Comparison of ENCODE assay signal across 22 mouse cellular contexts in the genomic region with DNA sequence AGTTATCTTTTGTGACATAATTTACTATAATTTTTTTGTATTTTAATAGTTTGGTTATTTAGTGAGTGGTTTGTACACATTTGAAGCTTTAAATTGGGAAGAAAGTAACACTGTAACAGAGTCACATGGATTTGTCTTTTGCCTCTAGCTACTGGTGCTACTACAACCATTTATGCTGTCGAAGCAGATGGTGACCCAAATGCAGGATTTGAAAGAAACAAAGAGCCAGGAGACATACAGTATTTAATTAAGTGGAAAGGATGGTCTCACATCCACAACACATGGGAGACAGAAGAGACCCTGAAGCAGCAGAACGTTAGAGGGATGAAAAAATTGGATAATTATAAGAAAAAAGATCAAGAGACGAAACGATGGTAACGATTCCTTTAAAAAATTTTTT.
"Had no signal": no experiment of that assay in that cellular context is flagged by ENCODE, and none has a peak within 500 bp of the region (broad histone marks: within the 10 kb centered on the region; RNA-seq: fewer than 3 reads in every experiment).

No protein-coding gene starts in this region.

- DNase-seq: kidney, adult 8-10 months; kidney, postnatal 10 days; kidney, postnatal 36 days; layer of hippocampus, postnatal 36 days; liver, postnatal 0 days; lung, embryonic 14.5 days; right cerebral cortex, adult 18-20 months; right cerebral cortex, postnatal 14 days; right cerebral cortex, postnatal 4 days; thymus, adult 2 months; thymus, postnatal 14 days; thymus, postnatal 4 days had no signal

- ATAC-seq: liver, postnatal 0 days; lung, postnatal 0 days; midbrain, embryonic 13.5 days; midbrain, embryonic 16.5 days had no signal

- H3K9me3 ChIP-seq: kidney, embryonic 15.5 days; midbrain, embryonic 13.5 days; neural tube, embryonic 15.5 days had no signal

- H3K27me3 ChIP-seq: kidney, embryonic 15.5 days; midbrain, embryonic 13.5 days; neural tube, embryonic 15.5 days had no signal

- H3K4me2 ChIP-seq: kidney, embryonic 15.5 days; lung, embryonic 14.5 days; midbrain, embryonic 13.5 days; neural tube, embryonic 15.5 days had no signal

- H3K9ac ChIP-seq: kidney, embryonic 15.5 days; liver, embryonic 14.5 days; liver, postnatal 0 days; lung, embryonic 14.5 days; midbrain, embryonic 13.5 days; neural tube, embryonic 15.5 days had no signal

- H3K4me3 ChIP-seq: kidney, embryonic 15.5 days; left cerebral cortex, adult 2 months; midbrain, embryonic 13.5 days; myocyte; neural tube, embryonic 15.5 days had no signal

- H3K4me1 ChIP-seq: kidney, embryonic 15.5 days; midbrain, embryonic 13.5 days; neural tube, embryonic 15.5 days had no signal

- H3K27ac ChIP-seq: kidney, embryonic 15.5 days; left cerebral cortex, adult 2 months; liver, embryonic 14.5 days; macrophage; midbrain, embryonic 13.5 days; neural tube, embryonic 15.5 days; stomach, postnatal 0 days had no signal
